Comparison of ENCODE assay signal across 8 mouse cellular contexts in genomic region chr6:108531324-108532311, GRCm38 (mm10).
A peak's percentile ranks its signal among the peaks of the same experiment; 100 is the strongest.
DNase-seq lines count a peak whose midpoint lies in the region; ATAC-seq and TF ChIP-seq lines count a peak whose summit lies in the region.

No protein-coding gene starts in this region.

- peaks cover 49% of the 10 kb centered on the region for H3K4me1 ChIP-seq in thymus, adult 2 months (replicated peaks; ENCODE audit: control insufficient read depth, insufficient read depth, low read length)
- peaks cover 36% of the 10 kb centered on the region for H3K4me1 ChIP-seq in intestine, embryonic 15.5 days (replicated peaks)
- H3K4me1 ChIP-seq in lung, embryonic 14.5 days (ENCODE audit: insufficient read depth) = peaks cover 12% of the 10 kb centered on the region

- H3K36me3 ChIP-seq in thymus, adult 2 months (ENCODE audit: control insufficient read depth, insufficient read depth, low read length) = no peaks in the 10 kb centered on the region
- no peaks in the 10 kb centered on the region for H3K36me3 ChIP-seq in intestine, embryonic 15.5 days
- 0 out of 2 replicates have a peak, but pooled peaks cover 3% of the 10 kb centered on the region for H3K36me3 ChIP-seq in lung, embryonic 14.5 days (ENCODE audit: insufficient read depth)

- no peak overlapping the region for H3K4me3 ChIP-seq in thymus, adult 2 months (ENCODE audit: control insufficient read depth, insufficient read depth, low read length)
- H3K4me3 ChIP-seq in intestine, embryonic 15.5 days (replicated peaks) = no peak overlapping the region
- H3K4me3 ChIP-seq in lung, embryonic 14.5 days (ENCODE audit: low read depth, low read length) = no peak overlapping the region

- DNase-seq in thymus, adult 2 months = peak; percentile 40
- no peak for DNase-seq in thymus, postnatal 10 days (ENCODE audit: low spot score in 2 of 2)
- peak; percentile 17 for DNase-seq in lung, embryonic 14.5 days
- peak; percentile 60 for DNase-seq in retina, embryonic 14.5 days (ENCODE audit: low spot score)
- DNase-seq in frontal cortex, postnatal 25 days (ENCODE audit: low spot score in 2 of 2) = no peak
- DNase-seq in left cerebral cortex, adult 9 months (ENCODE audit: low spot score in 2 of 2) = no peak

- TF ChIP-seq POLR2A in thymus, adult 2 months (IDR thresholded peaks at IDR 0.05; ENCODE audit: control insufficient read depth, extremely low read depth, insufficient read depth, low read length, poor library complexity) = no peak

- H3K9me3 ChIP-seq in intestine, embryonic 15.5 days = no peaks in the 10 kb centered on the region
- H3K9me3 ChIP-seq in lung, embryonic 14.5 days (ENCODE audit: low read depth, low read length) = no peaks in the 10 kb centered on the region

- H3K27me3 ChIP-seq in thymus, adult 2 months (ENCODE audit: control insufficient read depth, insufficient read depth, low read length) = no peaks in the 10 kb centered on the region
- no peaks in the 10 kb centered on the region for H3K27me3 ChIP-seq in intestine, embryonic 15.5 days (replicated peaks)
- H3K27me3 ChIP-seq in lung, embryonic 14.5 days (ENCODE audit: insufficient read depth, low read length) = no peaks in the 10 kb centered on the region

- WGBS in thymus, adult 2 months = 53% methylated on average over 12 of the region's 12 CpGs
- WGBS in intestine, embryonic 15.5 days = 26% methylated on average over 12 of the region's 12 CpGs
- 25% methylated on average over 12 of the region's 12 CpGs for whole genome bisulfite sequencing in lung, embryonic 14.5 days

- H3K27ac ChIP-seq in thymus, adult 2 months (ENCODE audit: control insufficient read depth, insufficient read depth, low read length) = no peak overlapping the region; the same call in 1 of the 2 replicates
- peak overlapping the region; percentile 86 for H3K27ac ChIP-seq in intestine, embryonic 15.5 days
- H3K27ac ChIP-seq in lung, embryonic 14.5 days (ENCODE audit: low read depth) = peak overlapping the region; percentile 30

- no peak overlapping the region for H3K9ac ChIP-seq in intestine, embryonic 15.5 days
- H3K9ac ChIP-seq in lung, embryonic 14.5 days = no peak overlapping the region; the same call in 1 of the 2 replicates

- no peak for TF ChIP-seq CTCF in thymus, adult 2 months (IDR thresholded peaks at IDR 0.05; ENCODE audit: borderline replicate concordance, control insufficient read depth, extremely low read depth, insufficient read depth, low read length, poor library complexity)
- no peak for TF ChIP-seq CTCF in lung, embryonic 14.5 days (IDR thresholded peaks at IDR 0.05; ENCODE audit: low read depth)

- H3K4me2 ChIP-seq in intestine, embryonic 15.5 days (replicated peaks) = peak overlapping the region; percentile 28; the same call in 1 of the 2 replicates
- H3K4me2 ChIP-seq in lung, embryonic 14.5 days = no peak overlapping the region

- peak; percentile 52 for ATAC-seq in erythroid progenitor cell, adult 5-6 weeks (replicated peaks; ENCODE audit: low FRiP score, poor library complexity, severe bottlenecking)
- ATAC-seq in intestine, embryonic 15.5 days = peak; percentile 58
- ATAC-seq in lung, embryonic 14.5 days (ENCODE audit: insufficient read depth) = peak; percentile 23; the same call in 1 of the 2 replicates

Comparison
In these comparisons a context has a peak if more than half of its experiments do, and no peak if none do; other contexts are left out.
1. DNase-seq: peak in thymus, adult 2 months (single experiment), lung, embryonic 14.5 days (single experiment) and retina, embryonic 14.5 days (single experiment); none in thymus, postnatal 10 days (0 of 2), frontal cortex, postnatal 25 days (0 of 2) and left cerebral cortex, adult 9 months (0 of 2).
2. Peak in every context shown above with its lines, with median percentiles within 50 percentile points of each other: ATAC-seq.